Mouse (Mus musculus): ENCODE results near the gene Ptcra.

Gene Ptcra

GRCm38 (mm10) chr17:46706375-46707089 lies 57.0 kb downstream of the Ptcra start:
- in situ Hi-C loops (cut with MboI; ENCODE audit: low pct_unique_long_range_greater_than_20kb in 1 of 2, low sequenced_read_pairs in 2 of 2, unreplicated experiment in 1 of 2), result no loop called here

Measured in mouse embryonic stem cell (cell line).